Mouse (Mus musculus) adipocyte (in vitro differentiated cells): ENCODE results near the gene Nkrf.
A peak's percentile ranks its signal among the peaks of the same experiment; 100 is the strongest.

ENCODE experiments used
- DNase-seq: peaks from one replicate; pipeline ENCODE4 v3.0.0-alpha.2; 2016; ENCODE audit warnings: low spot score

The Nkrf gene

GRCm38 (mm10) chrX:36863766-36864608 lies 38.7 kb downstream of the Nkrf start:
- DNase-seq: peak; percentile 89

- DNase-seq: no peak
Observed at GRCm38 (mm10) chrX:36852631-36853030, 50.1 kb downstream of the Nkrf start.

GRCm38 (mm10) chrX:36847152-36847551 lies 55.5 kb downstream of the Nkrf start:
- no peak for DNase-seq

- DNase-seq: no peak
Observed at GRCm38 (mm10) chrX:36843346-36843990, 59.2 kb downstream of the Nkrf start.

GRCm38 (mm10) chrX:36841698-36842097 lies 61.0 kb downstream of the Nkrf start:
- no peak for DNase-seq

- DNase-seq: peak; percentile 55
Observed at GRCm38 (mm10) chrX:36839391-36839790, 63.3 kb downstream of the Nkrf start.
